Mouse (Mus musculus) mouse trophoblast stem cell (cell line): ENCODE measurements around the gene Taar5.

Experiments
- in situ Hi-C, 2 experiments: fragments of 300-500 bp; cut with MseI, MboI; formaldehyde crosslinking; loops; 2 replicates in 1 of 2; 3 replicates in 1 of 2; pipeline ENCODE4 v1.15.1; 2025

Taar5 gene

GRCm38 (mm10) chr10:24007034-24007433, 36.5 kb downstream of the Taar5 start:
- in situ Hi-C loops, result no loop called here

DNA sequence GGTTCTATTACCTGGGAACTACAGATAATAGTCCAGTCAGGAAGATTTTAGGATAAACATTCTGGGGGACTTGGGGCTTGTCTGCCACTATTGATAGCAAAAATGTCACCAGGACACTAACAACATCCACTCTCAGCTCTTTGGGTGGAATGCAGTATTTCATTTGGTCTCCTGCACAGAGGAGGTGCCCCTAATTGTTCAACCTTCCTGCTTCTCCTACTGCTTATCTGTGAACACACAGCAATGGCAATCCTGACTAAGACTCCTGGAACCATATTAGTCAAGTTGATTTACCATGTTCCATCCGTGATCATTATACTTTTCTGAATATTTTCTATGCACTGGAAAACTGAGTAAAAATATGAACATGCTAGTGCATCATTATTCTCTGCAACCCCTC, 37.6 kb downstream of the Taar5 start:
- in situ Hi-C loops, result no loop called here
